Mouse (Mus musculus) CD4-positive helper T cell, adult 2 months (primary cell): Measurements from ENCODE around the gene Rims1.

Experiments used
- DNase-seq: peaks from one replicate; pipeline ENCODE4 v3.0.0-alpha.2; 2012; ENCODE audit warnings: low read depth, missing footprints, low spot score

Gene Rims1

DNA sequence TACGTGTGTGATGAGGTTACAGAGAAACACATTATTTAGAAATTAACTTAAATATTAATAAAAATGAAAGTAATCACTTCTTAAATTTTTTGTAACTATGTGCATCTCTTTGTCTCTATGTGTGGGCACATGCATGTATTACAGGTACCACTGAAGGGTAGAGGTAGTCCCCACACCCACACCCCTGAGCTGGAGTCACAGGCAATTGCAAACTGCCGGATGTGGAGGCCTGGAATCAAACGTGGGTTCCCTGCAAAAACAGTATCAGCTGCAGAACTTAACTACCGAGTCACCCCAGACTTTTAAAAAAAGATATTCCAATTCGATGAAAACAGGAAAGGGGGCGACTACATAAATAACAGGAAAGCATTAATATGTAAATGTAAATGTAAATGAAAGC, 428.7 kb downstream of the Rims1 start:
- no peak for DNase-seq

DNA sequence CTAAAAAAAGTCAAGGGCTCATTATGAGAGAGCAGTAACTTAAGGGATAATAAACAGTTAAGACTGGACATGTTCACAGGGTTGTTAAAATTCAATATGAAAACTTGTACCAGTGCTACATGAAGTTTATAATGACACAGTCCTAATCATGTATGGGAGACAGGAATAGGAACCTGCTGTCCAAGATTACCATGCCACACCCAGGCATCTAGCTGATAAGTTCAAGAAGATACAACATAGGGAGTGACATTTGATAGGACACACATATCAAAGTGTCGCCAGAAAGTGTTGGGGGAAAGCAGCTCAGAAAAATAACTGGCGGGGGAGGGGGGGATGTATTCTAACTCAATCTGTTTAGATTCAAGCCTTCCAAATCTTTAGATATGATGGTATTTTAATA, 449.6 kb downstream of the Rims1 start:
- DNase-seq = no peak

DNA sequence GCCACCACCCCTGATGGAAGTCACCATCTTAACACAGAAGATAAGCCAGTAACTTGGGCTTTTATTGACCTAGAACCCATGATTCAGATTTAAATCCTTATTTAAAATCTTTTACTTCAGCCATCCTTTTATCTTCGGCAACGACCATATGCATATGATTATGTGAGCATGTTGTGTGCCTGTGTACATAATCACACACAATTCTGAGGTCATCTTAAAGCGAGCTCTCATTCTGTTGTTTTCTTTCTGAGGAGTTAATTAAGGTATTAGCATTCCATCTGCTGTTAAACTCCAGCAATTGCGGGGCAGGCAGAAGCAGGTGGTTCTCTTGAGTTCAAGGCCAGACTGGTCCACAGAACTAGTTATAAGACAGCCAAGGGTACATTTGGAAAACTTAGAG, 452.1 kb downstream of the Rims1 start:
- DNase-seq = no peak

DNA sequence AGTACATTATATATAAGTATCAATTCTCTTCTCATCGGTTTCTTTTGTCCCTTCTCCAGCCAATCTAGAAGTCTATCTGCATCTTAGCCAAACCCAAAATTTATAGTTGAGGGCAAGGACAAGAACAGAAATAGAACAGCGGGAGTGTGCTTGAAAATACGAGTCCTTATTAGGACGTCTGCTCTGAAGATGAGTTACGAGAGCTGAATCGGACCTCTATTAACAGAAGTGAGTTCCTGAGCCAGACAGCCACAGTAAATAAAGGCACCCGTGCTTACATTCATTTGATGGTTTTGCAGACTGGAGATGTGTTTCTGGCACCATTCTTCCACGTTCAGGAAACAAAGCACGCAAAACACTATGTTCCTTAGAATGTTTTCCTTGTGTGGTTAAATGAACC, 466.9 kb downstream of the Rims1 start:
- no peak for DNase-seq

DNA sequence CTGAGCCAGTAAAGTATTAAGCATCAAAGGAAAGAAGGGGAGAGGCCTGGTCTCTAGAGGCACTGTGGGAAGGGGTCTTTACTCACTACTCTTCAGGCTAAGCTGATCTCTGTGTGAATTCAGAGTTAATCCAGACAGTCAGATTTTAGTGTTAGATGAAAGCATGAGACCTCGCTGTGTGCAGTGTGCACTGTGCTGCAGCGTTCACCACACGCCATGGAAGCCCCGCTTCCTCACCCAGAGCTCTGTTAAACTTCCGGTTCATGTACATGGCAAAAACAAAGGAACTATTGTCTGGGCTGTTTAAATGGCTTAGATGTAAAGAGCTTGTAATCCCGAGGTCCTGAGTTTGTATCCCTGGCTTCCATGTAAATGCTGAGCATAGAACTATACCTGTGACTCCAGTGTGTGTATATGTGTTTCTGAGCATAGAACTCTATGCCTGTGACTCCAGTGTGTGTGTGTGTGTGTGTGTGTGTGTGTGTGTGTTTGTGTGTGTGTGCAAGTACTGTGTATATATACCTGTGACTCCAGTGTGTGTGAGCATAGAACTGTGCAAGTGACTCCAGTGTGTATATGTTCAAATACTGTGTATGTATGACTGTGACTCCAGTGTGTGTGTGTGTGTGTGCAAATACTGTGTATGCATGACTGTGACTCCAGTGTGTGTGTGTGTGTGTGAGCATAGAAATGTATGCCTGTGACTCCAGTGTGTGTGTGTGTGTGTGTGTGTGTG, 484.7 kb downstream of the Rims1 start:
- DNase-seq = no peak

DNA sequence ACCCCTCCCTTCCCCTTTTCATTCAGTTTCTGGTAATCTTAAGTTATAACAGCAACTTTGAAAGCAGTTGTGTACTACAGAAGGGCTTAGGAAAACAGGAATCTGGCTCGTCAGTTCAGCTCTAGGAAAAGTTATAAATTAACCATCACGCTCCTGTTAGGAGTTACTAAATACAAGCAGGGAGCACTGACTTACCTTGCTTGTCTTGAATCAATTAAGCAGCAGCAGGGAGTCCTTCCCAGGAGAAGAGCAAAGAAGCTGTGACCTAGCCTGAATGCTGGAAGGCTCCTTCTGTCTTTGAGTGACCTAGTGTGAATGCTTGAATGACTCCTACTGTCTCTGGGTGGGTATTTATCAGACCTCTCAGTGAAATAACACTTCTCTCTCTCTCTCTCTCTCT, 490.3 kb downstream of the Rims1 start:
- no peak for DNase-seq

DNA sequence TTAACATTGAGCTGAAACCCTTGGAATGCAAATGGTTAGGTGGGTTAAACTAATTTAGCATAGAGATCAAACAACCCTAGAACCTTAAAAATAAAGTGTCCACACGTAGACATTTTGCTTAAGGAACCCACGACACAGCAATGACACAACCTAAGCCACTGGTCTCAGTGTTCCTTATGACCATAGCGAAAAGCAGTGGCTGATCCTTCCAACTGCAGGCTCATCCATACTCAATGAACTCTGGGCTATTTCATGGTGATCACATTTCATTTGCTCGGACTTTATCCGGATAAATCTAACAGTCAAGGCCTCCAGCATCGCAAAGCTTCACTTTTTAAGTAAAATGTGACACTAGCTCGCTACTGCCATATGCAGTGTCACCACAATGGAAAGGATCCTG, 494.3 kb downstream of the Rims1 start:
- no peak for DNase-seq

DNA sequence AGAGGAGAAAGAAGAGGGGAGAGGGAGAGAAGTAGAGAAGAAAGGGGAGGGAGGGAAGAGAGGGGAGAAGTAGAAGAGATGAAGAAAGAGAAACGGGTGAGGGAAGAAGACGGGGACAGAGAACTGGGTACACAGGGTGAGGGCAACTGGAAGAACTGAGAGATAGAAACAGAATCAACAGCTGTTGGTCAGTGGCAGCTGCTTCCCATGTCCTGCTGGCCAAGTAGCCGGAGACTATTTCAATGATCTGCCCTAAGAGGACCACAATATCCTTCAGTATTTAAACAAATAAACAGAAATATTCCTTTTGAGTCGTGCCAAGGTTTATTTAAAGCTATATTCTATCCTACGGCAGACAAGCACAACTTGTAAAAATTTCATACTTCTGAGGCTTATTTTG, 499.3 kb downstream of the Rims1 start:
- no peak for DNase-seq

DNA sequence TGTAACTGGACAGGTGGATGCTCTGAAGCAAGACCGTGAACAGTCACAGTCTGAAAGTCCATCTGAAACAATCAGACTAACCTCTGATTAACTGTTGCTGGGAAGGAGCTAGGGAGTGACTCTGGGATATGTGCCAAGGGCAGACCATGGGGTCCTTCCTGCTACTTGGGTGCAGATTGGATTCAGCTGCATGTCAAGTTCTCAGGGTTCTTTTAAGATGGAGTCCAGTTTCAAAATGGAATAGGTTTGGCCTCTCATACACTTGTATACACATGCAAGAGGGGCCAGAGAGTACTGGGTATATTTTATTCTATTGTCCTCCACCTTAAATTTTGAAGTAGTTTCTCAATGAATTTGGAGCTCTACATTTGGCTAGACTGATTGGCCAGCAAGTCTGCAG, 499.9 kb downstream of the Rims1 start:
- no peak for DNase-seq

DNA sequence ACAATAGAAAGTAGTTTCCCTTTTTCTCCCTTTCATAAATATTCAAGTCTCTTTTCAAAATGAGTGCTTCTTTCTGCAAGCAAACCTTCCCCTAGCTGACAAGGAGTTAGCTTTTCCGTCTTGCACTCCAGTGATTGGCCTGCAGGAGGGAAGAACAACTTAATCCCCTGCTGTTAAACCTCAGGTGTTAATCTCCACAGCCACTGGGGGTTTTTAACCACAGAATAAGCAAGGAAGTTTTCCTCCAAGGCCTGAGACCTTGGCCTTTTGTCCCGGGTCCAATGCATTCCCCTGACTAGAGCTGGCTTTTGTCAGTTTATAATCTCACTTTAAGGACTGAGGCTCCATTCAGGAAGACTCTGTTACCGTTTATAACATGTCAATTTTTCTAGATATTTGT, 511.8 kb downstream of the Rims1 start:
- no peak for DNase-seq

DNA sequence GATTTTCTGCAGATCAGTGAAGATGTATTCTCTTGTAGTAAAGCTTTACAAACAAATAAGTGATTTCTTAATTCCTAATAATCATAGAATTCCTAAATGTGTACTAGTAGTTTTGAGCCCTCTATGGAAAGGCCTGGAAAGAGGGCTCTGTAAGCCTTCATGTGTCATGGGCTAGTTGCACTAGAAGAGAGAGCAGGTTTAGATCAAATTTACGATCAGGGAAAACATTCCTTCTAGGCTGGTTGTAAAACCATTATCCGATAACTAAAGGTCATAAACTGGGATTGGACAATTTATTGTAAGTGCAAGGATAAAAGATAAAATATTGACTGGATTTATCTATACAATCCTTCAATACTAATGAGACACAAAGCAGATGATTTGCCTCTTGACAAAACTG, 512.5 kb downstream of the Rims1 start:
- no peak for DNase-seq

DNA sequence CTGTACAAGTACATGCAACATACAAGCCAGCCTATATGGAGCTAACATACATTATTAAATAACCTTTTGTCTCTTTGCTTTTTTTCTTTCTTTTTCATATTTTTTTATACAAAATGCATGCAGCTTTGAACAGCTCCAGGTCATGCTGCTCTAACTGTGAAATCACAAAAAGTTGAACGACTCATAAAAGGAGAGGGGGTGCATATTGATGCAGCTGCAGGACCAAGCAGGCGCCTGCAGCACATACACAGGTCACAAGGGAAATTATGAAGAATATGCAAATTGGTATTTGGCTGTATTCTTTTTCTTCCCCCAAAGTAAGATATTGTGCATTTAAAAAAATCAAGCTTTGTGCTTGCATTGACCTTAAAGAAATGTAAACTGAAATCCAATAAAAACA, 519.0 kb downstream of the Rims1 start:
- DNase-seq = no peak

DNA sequence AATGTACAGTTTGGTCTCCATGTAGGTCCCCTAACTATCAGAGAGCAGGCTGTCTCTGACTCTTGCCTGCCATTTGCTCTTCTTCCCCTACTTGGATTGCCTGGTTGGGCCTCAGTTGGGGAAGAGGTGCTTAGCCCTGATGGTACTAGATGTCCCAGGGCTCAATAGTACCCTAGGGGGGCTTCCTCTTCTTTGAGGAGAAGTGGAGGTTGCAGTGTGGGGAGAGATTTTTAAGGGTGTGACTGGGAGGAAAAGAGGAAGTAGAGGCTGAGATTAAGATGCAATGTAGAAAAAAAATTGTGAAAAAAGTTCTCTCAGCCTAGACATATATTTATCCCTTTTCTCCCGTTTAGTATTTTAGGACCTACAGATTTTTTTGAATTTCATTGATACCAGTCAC, 525.8 kb downstream of the Rims1 start:
- DNase-seq = no peak

DNA sequence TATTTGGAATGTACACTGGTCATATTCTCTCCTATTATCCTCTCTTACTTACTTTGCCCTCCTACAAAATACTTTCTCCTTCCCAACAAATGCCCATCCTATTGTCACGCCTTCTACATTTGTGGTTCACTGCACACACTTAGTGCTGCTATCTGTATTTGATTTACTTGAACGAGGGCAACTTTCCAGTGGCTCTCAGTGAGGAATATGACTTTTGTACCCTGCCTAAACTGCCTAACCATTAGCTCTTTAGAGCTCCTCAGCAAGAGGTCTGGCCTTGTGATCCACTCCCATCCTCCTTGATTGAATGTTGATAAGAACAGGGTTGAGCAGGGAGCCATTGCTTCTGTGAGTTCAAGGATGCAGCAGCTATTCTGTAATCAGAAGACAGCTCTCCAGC, 531.7 kb downstream of the Rims1 start:
- DNase-seq = no peak

DNA sequence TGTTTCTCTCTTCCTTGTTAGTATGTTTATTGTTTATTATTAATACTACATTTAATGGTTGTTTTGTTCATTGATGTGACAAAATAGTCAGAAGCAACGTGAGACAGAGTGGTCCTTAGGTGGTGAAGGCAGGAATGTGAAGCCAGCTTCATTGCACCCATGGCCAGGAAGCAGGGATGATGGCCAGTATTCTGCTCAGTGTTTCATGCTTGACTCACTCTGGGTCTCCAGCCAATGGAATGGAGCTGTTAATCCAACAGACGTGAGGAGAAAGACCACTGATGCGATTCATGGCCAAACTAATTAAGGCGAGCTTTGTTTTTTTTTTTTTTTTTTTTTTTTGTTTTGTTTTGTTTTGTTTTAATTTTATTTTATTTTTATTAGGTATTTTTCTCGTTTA, 535.7 kb downstream of the Rims1 start:
- DNase-seq = no peak

DNA sequence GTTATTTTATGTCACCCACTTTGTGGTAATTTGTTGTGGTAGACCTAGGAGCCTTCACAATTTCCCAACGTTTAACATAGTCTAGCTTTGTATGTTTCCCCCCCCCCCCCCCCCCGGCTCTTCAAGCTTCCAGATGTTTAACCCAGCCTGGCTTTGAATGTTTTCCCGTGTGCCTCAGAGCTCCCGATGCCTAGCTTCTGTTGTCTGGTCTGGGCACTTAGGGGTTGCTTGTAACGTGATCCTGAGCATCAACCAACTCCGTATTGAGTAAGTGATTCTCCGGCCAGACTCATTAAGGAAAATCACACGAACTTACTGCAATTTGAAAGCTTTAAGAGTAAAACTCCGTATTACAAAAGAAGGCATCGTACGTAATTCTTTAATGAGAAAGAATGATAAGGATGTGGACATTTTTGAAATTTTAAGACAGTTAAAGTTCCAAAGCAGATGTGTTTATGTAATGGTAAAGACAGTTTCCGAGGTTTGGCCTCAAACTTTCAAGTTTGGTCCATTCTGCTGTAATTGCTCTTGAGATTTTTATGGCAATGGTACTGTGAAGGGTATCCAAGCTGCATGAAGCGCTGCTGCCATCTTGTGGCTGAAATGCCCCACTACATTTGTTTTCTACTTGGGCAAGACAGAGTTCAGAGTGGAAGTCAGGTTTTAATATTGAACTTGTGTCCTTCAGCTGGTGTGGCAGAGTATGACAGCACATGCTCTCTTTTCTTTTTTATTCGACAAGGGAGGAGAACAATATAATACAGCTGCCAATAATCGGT, 537.0 kb downstream of the Rims1 start:
- peak; percentile 41 for DNase-seq

DNA sequence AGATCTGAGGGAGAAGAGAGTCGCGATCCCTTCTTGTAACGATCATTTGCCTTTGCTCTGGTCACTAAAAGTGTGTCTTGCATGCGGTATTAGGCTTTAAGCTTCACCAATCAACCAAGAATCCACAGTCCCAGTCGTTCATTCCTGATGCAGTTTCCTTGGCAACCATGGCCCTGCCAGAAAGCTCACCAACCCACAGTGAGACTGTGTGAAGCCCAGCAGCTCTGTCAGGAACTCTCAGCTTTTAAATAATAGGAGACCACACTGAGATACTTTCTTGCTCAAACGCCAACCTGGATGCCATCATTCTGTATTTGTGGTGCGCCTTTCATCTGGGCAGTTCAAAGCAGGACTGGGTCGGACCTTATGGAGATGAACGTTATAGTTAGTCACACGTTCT, 539.3 kb downstream of the Rims1 start:
- no peak for DNase-seq

DNA sequence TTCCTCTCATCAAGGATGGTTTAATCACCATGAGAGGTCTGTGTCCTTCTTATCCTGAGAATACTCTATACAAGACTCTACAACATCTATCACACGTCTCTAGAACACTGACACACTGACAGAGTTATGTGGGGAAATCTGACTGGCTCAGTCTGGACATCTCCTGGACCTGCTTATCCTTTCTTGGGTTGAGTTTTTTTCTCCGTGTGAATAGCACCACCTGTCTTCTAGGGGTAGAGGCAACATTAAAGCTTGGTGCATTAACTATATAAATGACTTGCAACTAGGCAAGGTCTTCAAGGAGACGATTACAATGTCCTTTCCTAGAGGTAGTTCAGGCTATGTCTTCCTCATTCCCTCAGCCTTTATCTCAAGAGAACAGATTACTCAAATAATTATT, 540.3 kb downstream of the Rims1 start:
- no peak for DNase-seq

DNA sequence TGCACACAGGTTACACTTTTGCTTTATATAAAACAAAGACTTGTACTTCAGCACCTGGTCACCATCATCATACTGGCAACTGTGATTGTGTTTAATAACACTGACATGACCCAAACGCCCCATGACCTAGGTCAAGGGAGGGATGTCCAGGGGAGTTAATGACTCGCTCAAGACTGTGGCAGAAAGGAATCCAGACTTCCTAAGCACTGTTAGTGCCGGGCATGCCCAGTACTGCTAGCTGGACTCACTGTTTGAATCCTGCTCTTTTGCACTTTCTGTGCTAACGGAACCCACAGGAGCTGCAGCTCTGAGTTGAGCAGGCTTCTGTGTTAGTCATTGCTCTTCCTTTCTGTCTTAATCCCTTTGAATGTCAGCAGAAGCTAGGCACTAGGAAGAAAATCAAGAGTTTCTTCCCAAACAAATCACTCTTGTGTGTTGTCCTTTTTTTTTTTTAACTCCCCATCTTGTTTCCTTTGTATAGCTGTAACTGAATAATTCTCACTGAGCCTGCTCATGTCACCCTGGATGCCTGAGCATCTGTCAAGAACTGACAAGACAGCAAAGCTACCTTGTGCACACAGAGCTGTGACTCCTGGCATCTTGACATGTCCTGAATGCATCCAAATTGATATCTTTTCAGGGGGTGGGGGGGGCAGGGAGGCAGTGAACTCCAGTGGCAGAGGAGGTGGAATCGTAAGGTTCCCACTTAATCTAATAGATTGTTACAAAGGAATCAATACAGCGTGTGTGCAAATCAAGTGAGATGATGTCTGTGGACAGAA, 543.4 kb downstream of the Rims1 start:
- no peak for DNase-seq

DNA sequence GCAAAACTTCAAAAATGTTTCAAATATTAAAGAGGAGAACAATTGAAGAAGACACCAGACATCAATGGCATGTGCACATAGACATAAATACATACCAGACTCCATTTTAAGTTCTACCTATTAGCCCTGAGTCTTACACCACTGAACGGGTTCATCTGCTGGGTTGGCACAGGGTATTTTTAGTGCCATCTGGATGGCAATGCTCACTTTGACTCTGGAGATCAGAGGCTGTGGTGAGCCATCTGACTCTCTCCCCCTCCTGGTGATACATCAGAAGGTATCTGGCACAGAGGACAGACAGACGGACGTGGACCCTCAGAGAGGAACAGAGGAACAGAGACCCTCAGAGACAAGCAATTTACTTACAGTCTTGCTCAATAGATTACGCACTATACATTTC, 544.1 kb downstream of the Rims1 start:
- no peak for DNase-seq

DNA sequence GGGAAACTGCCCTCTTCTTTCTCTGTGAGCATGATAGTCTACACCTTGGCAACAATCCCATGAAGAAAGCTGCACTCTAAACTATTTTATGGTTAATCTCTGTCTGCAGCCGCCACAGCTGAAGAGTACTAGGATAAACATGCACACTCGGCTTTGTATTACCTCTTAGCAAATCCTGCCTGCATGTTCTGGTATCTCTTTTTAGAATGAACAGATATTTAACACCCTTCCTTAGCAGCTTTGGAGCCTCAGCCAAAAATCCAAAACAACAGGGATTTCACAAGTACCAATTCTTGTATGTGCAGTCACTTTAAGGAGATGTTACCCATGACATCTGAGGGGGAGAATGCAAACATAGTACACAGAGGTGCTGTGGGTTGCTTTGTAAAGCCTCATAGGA, 545.5 kb downstream of the Rims1 start:
- no peak for DNase-seq

DNA sequence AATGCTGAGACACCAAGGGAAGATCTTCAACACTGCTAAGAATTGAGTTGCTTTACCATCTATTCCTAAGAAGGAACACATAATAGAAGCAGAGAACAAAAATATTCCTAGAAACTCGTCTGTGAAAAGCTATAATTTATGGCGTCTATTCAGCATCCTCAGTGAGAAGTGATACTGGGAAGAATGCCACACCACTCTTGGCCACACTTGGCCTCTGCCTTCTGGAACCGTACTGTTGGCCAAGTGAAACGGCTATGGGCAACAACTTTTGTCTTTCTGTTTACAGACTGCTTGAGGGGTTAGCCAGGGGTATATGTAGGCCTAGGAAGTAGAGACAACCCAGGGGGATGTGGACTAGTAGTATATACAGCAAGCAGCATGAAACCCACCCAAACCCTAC, 547.4 kb downstream of the Rims1 start:
- no peak for DNase-seq

DNA sequence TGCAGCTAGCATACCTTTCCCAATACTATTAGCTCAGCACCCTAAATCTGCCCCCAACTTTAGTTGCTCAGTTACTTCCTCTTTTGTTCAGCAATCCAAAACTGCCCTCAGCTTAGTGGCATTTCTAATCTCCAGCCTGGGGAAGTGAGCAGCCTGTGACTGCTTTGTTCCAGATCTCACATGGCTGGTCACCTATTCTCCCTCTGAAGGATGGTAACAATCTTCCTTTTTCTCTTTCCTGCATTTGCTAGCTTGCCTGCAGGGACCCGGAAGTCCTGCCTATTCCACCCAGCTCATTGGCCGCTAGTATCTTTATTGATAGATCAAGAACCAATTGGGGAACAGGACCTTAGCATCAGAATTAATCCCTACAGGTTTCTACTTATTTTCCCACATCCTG, 551.5 kb downstream of the Rims1 start:
- DNase-seq = no peak
